Mouse (Mus musculus) left cerebral cortex, postnatal 25 days (tissue): ENCODE measurements around the gene Tns2. TPM values are rescaled to one million over a fixed set of nuclear protein-coding genes. Genes with fewer than 3 reads are reported as not detected.
"Not testable (repeated sequence)": the region's sequence is repeated elsewhere in the genome, so short reads cannot be mapped to it uniquely, and the experiment has no call there.

Experiments
- DNase-seq, 2 experiments: peaks; one replicate each; pipeline ENCODE4 v3.0.0; 2022; ENCODE audit warnings: low spot score in 2 of 2, mixed read lengths in 1 of 2
- intact Hi-C: fragments of 180-260 bp; cut with DNase I; formaldehyde crosslinking; loops from one replicate; pipeline ENCODE4 v1.15.1; 2025
- total RNA-seq, 2 experiments: library from RNA; stranded (reverse); gene quantifications; 2 replicates each; pipeline ENCODE4 v1.2.3; 2021

Gene Tns2
- total RNA-seq, result 10 to 100 TPM; 11.8 to 19.1 TPM

DNA sequence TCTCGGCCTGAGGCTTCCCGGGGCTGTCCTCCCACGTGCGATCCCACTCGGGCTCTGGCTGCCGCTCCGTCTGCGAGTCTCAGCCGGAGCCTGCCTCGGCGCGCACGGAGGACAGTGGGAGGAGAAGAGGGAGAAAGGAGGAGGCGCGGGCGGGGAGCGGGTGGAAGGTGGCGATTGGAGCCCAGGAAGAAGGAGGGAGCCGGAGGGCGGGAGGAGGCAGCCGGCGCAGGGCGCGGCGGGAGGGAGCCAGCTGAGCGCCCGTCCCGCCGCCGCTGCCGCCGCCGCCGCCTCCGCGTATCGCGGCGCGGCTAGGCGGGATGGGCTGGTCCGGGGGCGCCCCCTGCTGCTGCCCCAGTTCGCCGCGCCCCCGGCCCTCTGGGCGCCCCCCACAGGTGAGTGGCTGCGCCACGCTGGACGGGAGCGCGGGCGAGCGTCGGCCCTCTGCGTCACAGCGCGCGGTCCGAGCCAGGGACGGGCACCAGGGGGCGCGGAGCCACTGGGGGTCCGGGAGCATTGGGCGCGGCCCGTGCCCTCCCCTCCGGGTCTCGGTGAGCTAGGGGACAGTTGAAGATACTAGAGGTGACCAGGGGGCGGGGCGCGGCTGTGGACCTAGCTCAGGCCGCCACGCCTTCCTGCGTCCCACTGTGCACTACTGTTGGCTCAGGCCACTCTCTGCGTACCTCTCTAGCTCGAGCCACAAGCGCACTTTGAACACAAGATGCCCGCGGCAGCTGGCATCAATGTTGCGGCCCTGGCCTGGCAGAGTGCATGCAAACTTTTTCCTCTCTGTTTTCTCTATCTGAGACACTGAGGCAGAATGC is at the start of gene Tns2:
Gene Tns2 (plus strand): TSS at position 253 of the 821 bp plus-strand sequence.
- intact Hi-C loops, result no loop called here
- peak; percentile 73 to 77 for DNase-seq

DNA sequence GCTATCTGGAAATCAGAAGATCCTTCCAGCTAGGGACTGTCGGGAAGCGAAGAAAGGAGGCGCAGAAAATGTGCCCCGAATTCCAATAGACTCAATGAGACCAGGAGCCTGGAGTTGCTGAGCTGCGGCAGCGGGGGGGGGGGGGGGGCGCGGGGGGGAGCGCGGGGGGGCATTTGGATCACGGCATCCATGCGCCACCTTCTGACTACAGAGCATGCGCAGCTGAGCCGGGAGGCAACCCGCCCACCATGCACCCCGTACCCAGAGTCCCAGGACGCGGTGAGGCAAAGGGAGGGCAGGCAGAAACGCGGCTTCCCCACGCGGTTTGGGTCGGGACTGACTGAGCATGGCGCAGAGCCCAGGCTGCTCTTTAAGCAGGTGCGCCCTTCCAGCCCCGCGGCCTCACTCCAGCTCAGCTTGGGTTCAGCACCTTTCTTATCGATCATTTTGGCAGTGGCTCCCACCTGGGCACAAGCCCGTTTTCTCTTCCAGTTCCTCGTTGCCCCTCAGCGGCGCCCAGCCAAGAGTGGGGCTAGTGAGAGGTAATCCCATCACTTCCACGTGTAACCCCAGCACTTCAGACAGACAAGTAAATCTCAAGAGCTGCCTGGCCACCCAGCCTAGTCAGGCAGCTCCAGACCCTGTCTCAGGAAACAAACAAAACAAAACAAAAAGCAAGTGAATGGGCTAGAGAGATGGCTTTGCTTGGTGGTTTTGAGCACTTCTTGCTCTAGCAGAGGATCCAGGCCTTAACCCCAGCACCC is 48.1 kb upstream of the Tns2 start:
- DNase-seq, result peak; percentile 41 to 64
- intact Hi-C loops, result no loop called here

DNA sequence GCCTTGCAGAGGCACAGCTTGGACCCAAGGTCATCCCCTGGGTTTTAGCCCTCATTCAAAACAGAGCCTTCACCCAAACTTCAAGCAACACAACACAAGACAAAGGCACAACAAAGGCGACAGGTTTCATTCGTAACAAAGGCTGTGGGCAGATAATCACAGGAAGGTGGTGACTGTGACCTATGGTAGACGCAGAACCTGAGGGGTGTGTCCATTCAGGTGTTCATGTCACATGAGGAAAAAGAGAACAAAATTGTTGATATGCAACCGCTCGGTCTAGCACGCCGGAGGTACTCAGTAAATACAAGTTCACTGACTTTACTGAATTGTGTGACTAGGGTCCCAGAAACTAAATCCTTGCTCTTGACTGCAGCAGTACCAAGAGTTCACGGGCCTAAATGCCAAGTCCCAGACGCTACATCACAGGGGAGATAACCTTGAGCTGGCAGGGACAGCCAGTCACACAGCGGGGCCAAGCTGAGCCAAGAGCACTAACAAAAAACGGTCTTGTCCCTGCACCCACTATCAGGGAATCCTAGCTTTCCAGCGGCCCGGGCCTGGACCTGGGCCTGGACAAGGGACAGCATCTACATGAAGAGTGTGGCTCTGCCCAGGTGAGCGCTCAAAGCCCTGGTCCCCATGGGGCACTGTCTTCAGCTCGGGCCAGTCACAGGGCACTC is 43.6 kb upstream of the Tns2 start:
- no peak for DNase-seq
- intact Hi-C loops, result loop anchor here (5.0 kb wide), 1 partner anchor 159 kb away; no protein-coding TSS in a partner anchor

DNA sequence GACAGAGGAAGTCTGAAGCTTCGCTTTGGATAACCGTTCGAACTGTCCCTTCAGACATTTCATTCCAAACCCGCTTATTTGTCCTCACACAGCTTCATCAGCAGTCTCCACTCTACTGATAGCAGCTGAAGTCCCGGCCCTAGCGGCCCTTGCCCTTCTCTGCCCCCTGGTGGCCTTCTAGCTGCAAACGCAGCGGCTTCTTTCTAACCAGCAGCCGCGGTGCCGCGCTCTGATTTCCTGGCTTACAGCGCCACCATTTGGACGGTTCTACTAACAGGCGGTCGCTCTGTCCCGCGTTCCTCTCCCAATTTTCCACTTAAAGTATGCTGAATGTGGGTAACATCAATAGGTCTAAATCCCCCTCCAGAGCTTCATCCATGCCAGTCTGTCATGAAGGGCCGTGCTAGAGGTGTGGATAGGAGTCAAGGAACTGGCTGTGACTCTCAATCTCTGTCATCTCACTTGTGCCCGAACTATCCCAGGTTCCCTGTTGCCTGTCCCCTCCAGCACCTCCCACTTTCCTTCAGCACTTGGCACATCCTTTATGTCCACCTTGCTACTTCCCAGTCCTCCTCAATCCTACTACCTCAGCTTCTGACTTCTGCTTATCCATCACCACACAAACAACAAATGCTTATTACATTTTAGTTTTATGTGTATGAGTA is 34.4 kb upstream of the Tns2 start:
- peak; percentile 92 to 95 for DNase-seq
- intact Hi-C loops, result loop anchor here (1.0 to 5.0 kb wide), 4 partner anchors 77 to 738 kb away; no protein-coding TSS in a partner anchor

DNA sequence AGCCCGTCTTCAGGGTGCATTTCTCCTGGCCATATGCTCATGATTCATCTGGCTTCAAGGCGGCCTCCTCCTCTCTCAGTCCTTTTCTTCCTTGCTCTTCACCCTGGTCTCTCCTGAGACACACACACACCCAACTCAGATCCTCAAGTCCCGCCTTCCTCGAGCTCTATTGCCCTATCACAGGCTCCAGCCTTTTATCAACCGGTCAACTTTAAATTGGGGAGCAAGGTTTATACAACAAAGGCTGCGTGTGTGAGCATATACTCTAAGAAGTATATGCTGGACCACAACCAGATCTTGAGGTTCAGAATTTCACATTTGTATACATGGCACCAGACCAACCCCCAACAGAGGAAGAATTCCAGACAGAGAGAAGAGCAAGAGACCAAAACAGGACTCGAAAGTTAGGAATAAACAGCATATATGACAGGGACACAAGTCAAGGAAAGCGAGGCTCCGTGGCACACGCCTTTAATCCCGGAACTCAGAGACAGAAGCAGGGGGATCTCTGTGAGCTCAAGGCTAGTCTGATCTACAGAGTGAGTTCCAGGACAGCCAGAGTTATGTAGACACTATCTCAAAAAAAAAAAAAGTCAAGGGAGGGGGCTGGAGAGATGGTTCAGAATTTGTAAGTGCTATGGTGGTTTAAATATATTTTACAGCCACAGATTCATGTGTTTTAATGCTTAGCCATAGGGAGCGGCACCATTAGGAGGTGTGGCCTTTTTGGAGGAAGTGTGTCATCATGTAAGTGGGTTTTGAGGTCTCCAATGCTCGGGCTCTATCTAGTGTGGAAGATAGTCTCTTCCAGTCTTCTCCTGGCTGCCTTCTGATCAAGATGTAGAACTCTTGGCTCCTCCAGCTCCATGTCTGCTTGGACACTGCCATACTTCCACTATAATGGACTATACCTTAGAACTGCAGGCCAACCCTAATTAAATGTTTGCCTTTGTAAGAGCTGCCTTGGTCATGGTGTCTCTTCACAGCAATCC is 29.4 kb upstream of the Tns2 start:
- intact Hi-C loops, result loop anchor here (10.0 kb wide), 1 partner anchor 846 kb away; the partner anchor contains the start of gene Grasp
- DNase-seq, result no peak

DNA sequence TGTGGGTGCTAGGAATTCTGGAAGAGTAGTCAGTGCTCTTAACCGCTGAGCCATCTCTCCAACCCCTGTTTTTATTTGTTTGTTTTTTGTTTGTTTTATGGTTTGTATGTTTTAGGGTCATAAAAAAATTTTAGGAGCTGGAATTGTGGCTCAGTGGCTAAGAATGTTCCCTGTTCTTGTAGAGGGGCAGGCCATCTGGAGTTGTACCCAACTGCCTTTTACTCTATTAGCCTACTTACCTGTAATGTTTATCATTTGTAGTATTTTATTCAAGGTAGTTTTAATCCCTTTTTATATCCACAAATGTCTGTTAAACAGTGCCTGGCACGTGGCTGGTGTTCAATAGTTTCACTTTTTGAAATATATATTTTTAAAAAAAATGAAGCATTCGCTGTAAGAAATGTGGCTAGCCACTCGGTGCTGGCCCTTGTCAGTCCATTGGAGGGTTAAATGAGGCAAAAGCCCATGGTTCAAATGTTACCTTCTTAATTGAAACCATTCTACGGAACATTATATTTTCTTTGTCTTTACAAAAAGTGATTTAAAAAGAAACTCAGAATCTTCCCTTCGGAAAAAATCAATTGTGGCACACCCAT is 27.2 kb upstream of the Tns2 start:
- intact Hi-C loops, result loop anchor here (10.0 kb wide), 1 partner anchor 848 kb away; the partner anchor contains the start of gene Grasp
- no peak for DNase-seq

DNA sequence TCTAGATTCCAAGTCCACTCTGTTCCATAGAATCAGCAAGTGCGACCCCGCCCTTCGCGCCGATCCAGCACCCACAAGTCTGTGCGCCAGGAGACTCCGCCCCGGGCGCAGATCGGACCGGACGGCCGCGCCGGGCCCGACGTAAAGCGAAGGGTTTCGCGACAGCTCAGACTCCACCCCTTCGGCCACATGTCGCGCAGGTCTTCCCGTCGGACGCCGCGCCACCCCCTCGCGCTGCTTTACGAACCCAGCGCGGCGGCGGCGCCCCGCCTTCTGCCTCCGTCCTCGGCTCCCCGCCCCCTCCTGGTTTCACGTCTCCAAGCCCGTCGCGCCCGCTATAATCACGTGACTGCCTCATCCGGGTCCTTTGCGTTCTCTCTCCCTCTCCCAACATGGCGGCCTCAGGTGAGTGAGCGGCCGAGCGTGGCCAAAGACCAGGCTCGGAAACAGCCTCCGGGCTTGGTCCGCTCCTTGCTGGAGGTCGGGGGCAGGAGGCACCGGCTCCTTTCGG is 26.6 kb upstream of the Tns2 start, which contains the start of gene Eif4b:
Gene Eif4b (plus strand): TSS at position 215 of the 511 bp plus-strand sequence.
- intact Hi-C loops, result loop anchor here (10.0 kb wide), 1 partner anchor 849 kb away; the partner anchor contains the start of gene Grasp
- DNase-seq, result peak; percentile 99

DNA sequence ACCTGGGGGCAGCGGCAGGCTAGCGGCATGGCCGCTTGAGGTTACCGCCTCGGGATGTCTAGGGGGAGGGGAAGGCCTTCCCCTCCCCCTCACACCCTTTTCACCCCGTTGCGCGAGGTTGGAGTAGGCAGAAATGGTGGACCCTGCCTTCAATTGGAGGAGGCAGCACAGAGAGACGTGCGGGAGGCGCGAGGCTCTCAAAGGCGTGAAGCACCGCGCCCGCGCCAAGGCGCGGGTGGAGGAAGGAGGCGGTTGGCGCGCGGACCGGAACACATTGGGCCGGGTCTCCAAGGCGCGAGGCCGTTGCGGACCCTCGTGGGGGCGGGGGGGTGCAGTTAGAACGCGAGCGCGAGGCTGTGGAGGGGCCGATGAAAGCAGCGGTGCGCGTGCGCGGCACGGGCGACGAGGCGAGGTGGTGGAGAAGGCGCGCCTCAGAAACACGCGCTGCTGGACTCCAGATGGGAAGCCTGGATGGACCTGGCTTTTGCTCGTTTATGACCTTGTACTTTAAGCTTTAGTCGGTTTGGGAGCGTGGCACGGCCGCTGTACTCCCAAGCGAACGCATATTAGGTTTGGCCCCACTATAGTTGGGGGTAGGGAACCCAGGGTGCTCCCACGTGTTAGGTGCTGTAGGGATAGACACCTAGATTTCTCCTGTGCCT is 26.0 kb upstream of the Tns2 start:
- DNase-seq, result peak; percentile 61 to 62
- intact Hi-C loops, result loop anchor here (10.0 kb wide), 1 partner anchor 849 kb away; the partner anchor contains the start of gene Grasp

DNA sequence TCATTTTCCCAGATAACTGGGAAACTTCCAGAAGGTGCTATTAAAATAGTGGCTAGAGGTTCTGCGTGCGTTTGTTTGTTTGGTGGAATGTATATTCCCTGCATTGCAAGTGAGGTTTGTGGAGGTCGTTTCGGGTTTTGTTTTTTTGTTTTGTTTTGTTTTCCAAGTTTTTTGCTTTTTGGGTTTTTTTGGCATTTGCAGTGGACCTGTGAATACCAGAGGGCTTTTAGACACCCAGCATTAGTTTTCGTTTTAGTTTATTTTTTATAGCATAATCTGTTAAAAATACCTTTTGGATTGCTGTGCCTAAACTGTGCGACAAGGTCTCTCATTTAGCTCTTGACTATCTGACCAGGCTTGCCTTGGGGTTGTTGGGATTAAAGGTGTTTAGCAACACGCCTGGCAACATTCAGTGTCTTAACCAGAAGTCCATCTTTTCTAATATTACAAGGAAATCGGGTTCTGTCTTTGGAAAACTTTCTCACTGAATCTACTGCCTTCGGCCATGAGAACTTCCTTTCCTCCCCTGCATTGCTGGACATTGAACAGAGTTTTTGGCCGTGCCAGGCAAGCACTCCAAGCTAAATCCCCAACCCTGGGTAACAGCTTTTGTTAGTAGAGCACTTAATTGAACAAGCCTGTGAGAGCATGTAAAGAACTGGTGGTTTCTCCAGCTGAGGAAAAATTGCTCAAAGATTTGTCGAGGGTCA is 25.2 kb upstream of the Tns2 start:
- no peak for DNase-seq
- intact Hi-C loops, result loop anchor here (10.0 kb wide), 1 partner anchor 850 kb away; the partner anchor contains the start of gene Grasp

DNA sequence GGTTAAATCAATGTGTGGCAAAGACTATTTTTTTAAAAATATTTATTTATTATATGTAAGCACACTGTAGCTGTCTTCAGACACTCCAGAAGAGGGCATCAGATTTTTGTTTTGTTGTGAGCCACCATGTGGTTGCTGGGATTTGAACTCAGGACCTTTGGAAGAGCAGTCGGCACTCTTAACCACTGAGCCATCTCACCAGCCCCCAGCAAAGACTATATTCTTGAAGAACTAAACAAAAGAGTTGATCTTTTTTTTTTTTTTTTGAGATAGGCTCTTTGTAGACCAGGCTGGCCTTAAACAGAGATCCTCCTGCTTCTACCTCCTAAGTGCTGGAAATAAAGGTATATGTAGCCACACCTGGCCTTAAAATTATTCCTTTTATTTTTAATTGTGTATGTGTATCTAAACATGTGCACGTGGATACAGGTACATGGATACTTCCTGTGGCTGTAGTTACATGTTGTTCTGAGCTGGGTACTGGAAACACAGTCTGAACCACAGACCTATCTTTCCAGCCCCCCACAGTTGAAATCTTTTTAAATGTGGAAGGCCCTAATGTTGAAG is 23.0 kb upstream of the Tns2 start:
- no peak for DNase-seq
- intact Hi-C loops, result loop anchor here (10.0 kb wide), 1 partner anchor 852 kb away; the partner anchor contains the start of gene Grasp

DNA sequence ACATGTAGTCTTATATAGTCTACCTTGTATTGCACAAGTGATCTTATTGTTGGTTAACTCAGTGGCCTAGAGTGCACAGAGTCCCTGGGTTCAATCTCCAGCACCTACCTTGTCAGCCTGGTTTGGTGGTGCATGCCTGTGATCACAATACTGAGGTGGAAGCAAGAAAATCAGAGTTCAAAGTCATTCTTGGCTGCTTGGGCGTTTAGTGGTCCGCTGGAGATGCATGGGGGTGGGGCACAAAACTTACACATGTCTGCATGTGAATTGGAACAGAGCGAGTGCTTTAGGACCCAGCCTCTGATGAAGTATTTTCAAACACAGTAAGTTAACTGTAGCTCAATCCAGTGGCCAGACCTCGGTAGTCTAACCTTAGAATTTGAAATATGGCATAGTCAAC is 21.0 kb upstream of the Tns2 start:
- no peak for DNase-seq
- intact Hi-C loops, result loop anchor here (10.0 kb wide), 1 partner anchor 854 kb away; the partner anchor contains the start of gene Grasp

DNA sequence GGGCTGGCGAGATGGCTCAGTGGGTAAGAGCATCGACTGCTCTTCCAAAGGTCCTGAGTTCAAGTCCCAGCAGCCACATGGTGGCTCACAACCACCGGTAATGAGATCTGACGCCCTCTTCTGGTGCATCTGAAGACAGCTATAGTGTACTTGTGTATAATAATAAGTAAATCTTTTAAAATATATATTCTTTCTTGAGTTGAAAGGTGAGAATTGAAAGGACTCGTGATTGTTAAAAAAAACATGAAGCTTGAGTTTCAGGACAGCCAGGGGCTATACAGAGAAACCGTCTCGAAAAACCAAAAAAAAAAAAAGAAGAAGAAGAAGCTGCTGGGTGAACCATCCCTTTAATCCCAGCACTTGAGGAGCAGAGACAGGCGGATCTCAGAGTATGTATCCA is 20.3 kb upstream of the Tns2 start:
- not testable (repeated sequence) for DNase-seq
- intact Hi-C loops, result loop anchor here (10.0 kb wide), 1 partner anchor 855 kb away; the partner anchor contains the start of gene Grasp

DNA sequence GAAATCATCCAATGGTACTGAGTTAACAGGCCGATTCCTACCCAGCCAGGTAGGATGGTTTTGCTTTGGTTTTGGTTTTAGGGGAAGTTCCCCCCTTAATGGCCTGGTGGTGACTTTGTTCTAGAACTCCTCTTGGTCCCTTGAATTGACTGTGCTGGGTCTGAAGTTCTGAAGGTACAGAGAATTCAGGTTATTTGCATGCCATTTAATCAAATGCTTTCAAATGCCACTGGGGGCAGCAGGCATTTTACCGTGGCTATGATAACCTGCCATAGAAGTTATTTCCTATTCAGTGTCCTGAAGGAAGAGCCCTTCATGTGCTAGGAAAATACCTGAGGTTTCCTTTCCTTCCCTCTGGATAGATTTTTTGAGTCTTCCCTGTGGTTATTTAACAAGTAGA is 19.8 kb upstream of the Tns2 start:
- intact Hi-C loops, result no loop called here
- no peak for DNase-seq

DNA sequence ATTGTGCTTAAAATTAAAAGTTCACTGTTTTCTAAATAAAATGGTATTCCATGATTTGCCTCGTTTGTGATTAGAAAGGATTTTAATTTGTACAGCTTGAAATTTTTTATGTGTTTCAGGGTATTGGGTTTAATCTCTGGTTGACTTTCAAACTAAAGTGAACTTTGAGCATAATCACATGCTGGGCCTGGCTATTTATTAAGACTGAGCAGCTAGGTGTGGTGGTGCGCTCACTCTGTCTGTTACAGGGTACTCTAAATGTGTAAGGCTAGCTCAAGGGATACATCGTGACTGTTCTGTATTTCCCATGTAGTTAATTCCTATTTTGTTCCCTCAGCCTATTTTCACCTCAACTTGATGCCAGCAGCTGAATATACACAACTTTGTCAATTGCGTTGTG is 18.1 kb upstream of the Tns2 start:
- no peak for DNase-seq
- intact Hi-C loops, result no loop called here

DNA sequence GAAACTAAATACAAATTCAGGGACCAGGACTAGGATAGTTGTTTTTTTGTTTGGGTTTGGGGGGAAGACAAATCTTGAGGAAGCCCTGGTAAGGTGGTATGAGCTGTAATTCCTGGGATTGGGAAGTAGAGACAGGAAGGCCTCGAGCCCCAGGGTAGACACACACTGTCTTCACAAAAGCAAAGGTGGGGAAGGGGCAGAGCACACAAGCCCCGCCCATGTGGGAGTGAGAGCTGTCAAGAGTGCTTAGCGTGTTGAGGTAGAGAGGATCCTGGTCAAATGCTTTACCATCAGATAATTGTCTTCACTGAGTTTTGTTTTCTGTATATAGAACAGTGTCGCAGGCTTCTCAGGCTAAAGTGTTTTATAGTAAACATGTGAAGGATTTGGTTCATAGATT is 17.2 kb upstream of the Tns2 start:
- intact Hi-C loops, result no loop called here
- no peak for DNase-seq
